Comparison of ENCODE assay signal across 20 mouse cellular contexts in the genomic region with DNA sequence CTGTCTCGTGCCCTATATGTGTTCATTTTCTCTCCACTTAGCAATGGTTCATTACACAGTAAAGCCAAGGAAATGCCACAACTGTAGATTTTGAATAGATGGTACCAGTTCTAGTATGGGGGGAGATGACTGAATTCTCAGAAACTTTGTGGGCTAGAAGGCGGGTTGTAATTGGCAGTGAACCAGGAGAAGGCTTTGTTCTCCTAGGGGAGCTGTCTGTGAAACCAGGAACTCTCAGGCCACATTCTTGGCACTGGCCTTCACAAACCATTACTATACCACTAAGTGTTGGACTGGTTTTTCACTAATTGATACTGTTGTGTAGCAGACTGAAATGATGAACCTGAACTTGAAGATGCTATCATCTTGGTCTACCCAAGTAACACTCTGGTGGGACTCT.
DNase-seq lines count a peak whose midpoint lies in the region; ATAC-seq and TF ChIP-seq lines count a peak whose summit lies in the region.
"Had no signal": no experiment of that assay in that cellular context is flagged by ENCODE, and none has a peak within 500 bp of the region (broad histone marks: within the 10 kb centered on the region; RNA-seq: fewer than 3 reads in every experiment).

No protein-coding gene starts in this region.

- intact Hi-C loops in left cerebral cortex, postnatal 4 days (cut with DNase I) = no loop called here

- TF ChIP-seq CTCF in brain, embryonic 14.5 days (IDR thresholded peaks at IDR 0.05; ENCODE audit: borderline replicate concordance, extremely low read depth, insufficient read depth, insufficient read length) = no peak

- H3K4me2 ChIP-seq in forebrain, embryonic 14.5 days (ENCODE audit: low read length) = no peak overlapping the region
- H3K4me2 ChIP-seq in forebrain, embryonic 15.5 days (replicated peaks) = no peak overlapping the region

- H3K9ac ChIP-seq in forebrain, embryonic 14.5 days (ENCODE audit: low read length) = no peak overlapping the region
- no peak overlapping the region for H3K9ac ChIP-seq in forebrain, embryonic 15.5 days (replicated peaks)

- TF ChIP-seq POLR2A in brain, embryonic 14.5 days (IDR thresholded peaks at IDR 0.05; ENCODE audit: borderline replicate concordance, extremely low read depth, insufficient read depth, insufficient read length, poor library complexity, severe bottlenecking) = no peak

- peaks cover 15% of the 10 kb centered on the region; the same call in 1 of the 2 replicates for H3K4me1 ChIP-seq in forebrain, embryonic 14.5 days (ENCODE audit: control insufficient read depth, insufficient read depth, low read length)
- peaks cover 44% of the 10 kb centered on the region for H3K4me1 ChIP-seq in forebrain, embryonic 15.5 days
- H3K4me1 ChIP-seq: heart, embryonic 10.5 days had no signal

- ATAC-seq in forebrain, embryonic 14.5 days = 0 out of 2 replicates have a peak, but pooled peaks have one; percentile 8
- no peak for ATAC-seq in forebrain, embryonic 15.5 days (replicated peaks)
- ATAC-seq: activated CD4-positive, CD25-positive, alpha-beta regulatory T cell, adult 4 months; inflammation-experienced regulatory T-cells, adult 6 months had no signal

- no peak overlapping the region for H3K4me3 ChIP-seq in forebrain, embryonic 14.5 days (ENCODE audit: low read depth, low read length)
- H3K4me3 ChIP-seq in forebrain, embryonic 15.5 days = no peak overlapping the region
- H3K4me3 ChIP-seq: heart, embryonic 10.5 days had no signal

- H3K27me3 ChIP-seq in forebrain, embryonic 14.5 days (replicated peaks; ENCODE audit: control insufficient read depth, insufficient read depth, low read length) = no peaks in the 10 kb centered on the region
- no peaks in the 10 kb centered on the region for H3K27me3 ChIP-seq in forebrain, embryonic 15.5 days

- 21% methylated on average over 2 of the region's 2 CpGs for WGBS in forebrain, embryonic 14.5 days
- WGBS in forebrain, embryonic 15.5 days = 33% methylated on average over 2 of the region's 2 CpGs

- no peaks in the 10 kb centered on the region for H3K9me3 ChIP-seq in forebrain, embryonic 14.5 days (replicated peaks; ENCODE audit: control insufficient read depth, low read length)
- no peaks in the 10 kb centered on the region for H3K9me3 ChIP-seq in forebrain, embryonic 15.5 days
- H3K9me3 ChIP-seq: heart, embryonic 10.5 days had no signal

- H3K36me3 ChIP-seq in forebrain, embryonic 14.5 days (ENCODE audit: control insufficient read depth, insufficient read depth, low read length) = no peaks in the 10 kb centered on the region
- H3K36me3 ChIP-seq in forebrain, embryonic 15.5 days = no peaks in the 10 kb centered on the region
- H3K36me3 ChIP-seq: heart, embryonic 10.5 days had no signal

- DNase-seq in forebrain, embryonic 14.5 days (ENCODE audit: low spot score) = peak; percentile 44
- DNase-seq in left cerebral cortex, postnatal 4 days = peak; percentile 4
- DNase-seq in left cerebral cortex, adult 18-20 months (ENCODE audit: low spot score in 2 of 2) = no peak
- peak; percentile 92 for DNase-seq in Muller cell, postnatal 12 days (ENCODE audit: inconsistent ontology term)
- DNase-seq in brain, embryonic 14.5 days (ENCODE audit: low read depth) = peak; percentile 75
- no peak for DNase-seq in gastrocnemius, postnatal 4 days (ENCODE audit: low spot score in 2 of 2)
- no peak for DNase-seq in retina, postnatal 1 day
- DNase-seq: adrenal gland, postnatal 14 days; cerebellum, adult 18-20 months; cerebellum, adult 9-11 months; cerebellum, postnatal 36 days; gastrocnemius, postnatal 36 days; heart, adult 18-20 months; heart, postnatal 10 days; kidney, adult 11 months; kidney, adult 9 months had no signal

- no peak overlapping the region for H3K27ac ChIP-seq in forebrain, embryonic 14.5 days (ENCODE audit: low read depth, low read length)
- H3K27ac ChIP-seq in forebrain, embryonic 15.5 days (replicated peaks) = no peak overlapping the region
- H3K27ac ChIP-seq: heart, embryonic 10.5 days had no signal

Comparison
In these comparisons a context has a peak if more than half of its experiments do, and no peak if none do; other contexts are left out.
1. DNase-seq: peak in forebrain, embryonic 14.5 days (single experiment), left cerebral cortex, postnatal 4 days (single experiment), Muller cell, postnatal 12 days (single experiment) and brain, embryonic 14.5 days (single experiment); none in left cerebral cortex, adult 18-20 months (0 of 2), gastrocnemius, postnatal 4 days (0 of 2) and retina, postnatal 1 day (single experiment).